ENCODE assay signal across 8 mouse cellular contexts in the genomic region with DNA sequence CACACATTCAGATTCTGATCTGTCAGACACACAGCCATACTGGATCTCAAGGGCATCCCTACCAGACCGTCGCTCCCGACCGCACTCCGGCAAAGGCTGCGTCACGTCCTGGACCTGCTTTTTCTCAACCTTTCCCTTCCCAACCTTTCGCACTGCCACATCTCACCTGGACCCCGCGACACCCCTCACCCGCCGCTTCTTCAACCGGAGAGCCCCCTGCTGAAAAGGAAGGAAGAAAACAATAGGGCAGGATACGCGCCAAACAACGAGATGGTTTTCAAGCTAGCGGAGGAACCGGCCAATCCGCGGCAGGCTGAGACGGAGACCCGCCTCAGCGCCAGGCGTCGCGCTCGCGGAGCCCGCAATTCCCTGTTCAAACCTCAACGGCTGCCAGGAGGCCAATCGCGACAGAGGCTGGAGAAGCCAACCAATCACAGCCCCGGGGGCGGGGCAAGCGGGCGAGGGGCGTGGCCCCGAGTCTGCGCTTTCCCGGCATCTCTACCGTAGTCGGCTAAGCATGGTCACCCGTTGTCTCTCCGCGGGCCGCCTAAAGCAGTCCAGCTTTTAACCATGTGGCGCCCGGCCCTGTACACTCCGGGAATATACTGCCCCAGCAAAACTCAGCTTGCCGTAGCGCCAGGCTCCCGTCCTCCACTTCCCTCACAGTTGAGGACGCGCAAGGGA. TPM values are rescaled to one million over a fixed set of nuclear protein-coding genes. Genes with fewer than 3 reads are reported as not detected.
DNase-seq lines count a peak whose midpoint lies in the region; ATAC-seq lines count a peak whose summit lies in the region.

Gene Ncapd2 (minus strand): TSS at position 370 of the 684 bp plus-strand sequence.
Gene Mrpl51 (plus strand): TSS at position 470 of the 684 bp plus-strand sequence.

- peak; percentile 95 for DNase-seq in adrenal gland, adult 18-20 months (ENCODE audit: low spot score in 2 of 2)
- peak; percentile 99 for DNase-seq in embryo, embryonic 11 days
- peak; percentile 97 for DNase-seq in gastrocnemius, postnatal 25 days
- DNase-seq in intestine, embryonic 14.5 days (ENCODE audit: low spot score): peak; percentile 99
- peak; percentile 99 for DNase-seq in left cerebral cortex, postnatal 14 days (ENCODE audit: low spot score in 2 of 2)
- peak; percentile 98 for DNase-seq in mesoderm, embryonic 11.5 days (ENCODE audit: low read depth, low spot score)
- DNase-seq in right cerebral cortex, postnatal 36 days (ENCODE audit: low spot score in 2 of 2): peak; percentile 96 to 97
- DNase-seq in yolk sac, embryonic 10.5 days (ENCODE audit: low spot score): peak; percentile 99

- peak within 1 kb of the TSS; percentile 77 for H3K9ac ChIP-seq in intestine, embryonic 14.5 days (ENCODE audit: low read length)

- H3K4me2 ChIP-seq in intestine, embryonic 14.5 days (ENCODE audit: low read length): peak within 1 kb of the TSS; percentile 95

- intact Hi-C loops in left cerebral cortex, postnatal 14 days (cut with DNase I): no loop called here

- WGBS in intestine, embryonic 14.5 days: 1% methylated on average over 54 of the region's 54 CpGs

- peak; percentile 98 for ATAC-seq in intestine, embryonic 14.5 days (replicated peaks; ENCODE audit: low FRiP score, low TSS enrichment, low read depth)

- no peaks in the 10 kb centered on the region for H3K27me3 ChIP-seq in intestine, embryonic 14.5 days (replicated peaks; ENCODE audit: control insufficient read depth, insufficient read depth, low read length)

- H3K36me3 ChIP-seq in intestine, embryonic 14.5 days (ENCODE audit: control insufficient read depth, insufficient read depth, low read length): peaks cover 53% of the 10 kb centered on the region

- H3K4me1 ChIP-seq in intestine, embryonic 14.5 days (replicated peaks; ENCODE audit: control insufficient read depth, insufficient read depth, low read length): peaks cover 8% of the 10 kb centered on the region; the same call in 1 of the 2 replicates

- no peaks in the 10 kb centered on the region for H3K9me3 ChIP-seq in intestine, embryonic 14.5 days (ENCODE audit: control insufficient read depth, low read length)

- peak within 1 kb of the TSS; percentile 73 for H3K4me3 ChIP-seq in intestine, embryonic 14.5 days (ENCODE audit: low read depth, low read length)

- peak within 1 kb of the TSS; percentile 100 for H3K27ac ChIP-seq in intestine, embryonic 14.5 days (ENCODE audit: low read depth)

RNA-seq across cellular contexts. Expression of gene Ncapd2, which starts in this region (rescaled TPM):
- total RNA-seq in adrenal gland, adult 18-20 months (2021): 10 to 100 TPM; 15.3 to 17.1 TPM
- 10 to 100 TPM; 12.1 to 12.7 TPM for total RNA-seq in gastrocnemius, postnatal 25 days (2021)
- polyA plus RNA-seq in intestine, embryonic 14.5 days (2014; fragmentation: Nextera tagmentation; extraction: Ambion mirVana): 109 and 129 TPM in 2 replicates
- 10 to 100 TPM; 23.5 to 29.6 TPM for total RNA-seq in left cerebral cortex, postnatal 14 days (2021)

RNA-seq across cellular contexts. Expression of gene Mrpl51, which starts in this region (rescaled TPM):
- total RNA-seq in adrenal gland, adult 18-20 months (2021): 100 to 1,000 TPM; 161 to 206 TPM
- 100 to 1,000 TPM; 214 to 227 TPM for total RNA-seq in gastrocnemius, postnatal 25 days (2021)
- 217 and 221 TPM in 2 replicates for polyA plus RNA-seq in intestine, embryonic 14.5 days (2014; fragmentation: Nextera tagmentation; extraction: Ambion mirVana)
- 10 to 100 TPM; 62.6 to 72.8 TPM for total RNA-seq in left cerebral cortex, postnatal 14 days (2021)

Comparison
In these comparisons a context has a peak if more than half of its experiments do, and no peak if none do; other contexts are left out.
1. Peak in every context shown above with its lines: DNase-seq, ATAC-seq, H3K4me3 ChIP-seq and H3K27ac ChIP-seq.